Mouse (Mus musculus) MEL (cell line): ENCODE data around the gene Gpd1. TPM values are rescaled to one million over a fixed set of nuclear protein-coding genes. Genes with fewer than 3 reads are reported as not detected.

ENCODE experiments used
- DNase-seq: peaks from one replicate; pipeline ENCODE4 v3.0.0; 2011; ENCODE audit warnings: low read depth, low spot score
- H3K27ac ChIP-seq: 2 replicates; pipeline ENCODE4 v1.5.1; 2012; ENCODE audit warnings: low read depth, mild to moderate bottlenecking, control low read depth, low read length, moderate library complexity; ENCODE audit not compliant: control insufficient read depth
- H3K27me3 ChIP-seq, 2 experiments: fragments of 150-350 bp in 1 of 2; sonication (generic) in 1 of 2; 2 replicates each; pipeline ENCODE4 v1.6.1; 2012; ENCODE audit warnings: low read length in 2 of 2, mild to moderate bottlenecking in 2 of 2, improper control_type of control experiment in 1 of 2, moderate library complexity in 1 of 2; ENCODE audit not compliant: insufficient read depth in 2 of 2, control insufficient read depth in 1 of 2
- H3K36me3 ChIP-seq, 2 experiments: 2 replicates each; pipeline ENCODE4 v1.6.1; 2012 to 2014; ENCODE audit warnings: low read length in 2 of 2, improper control_type of control experiment in 1 of 2, inconsistent platforms in 1 of 2, mild to moderate bottlenecking in 1 of 2; ENCODE audit not compliant: insufficient read depth in 2 of 2, control insufficient read depth in 1 of 2
- H3K4me1 ChIP-seq, 2 experiments: fragments of 150-350 bp in 1 of 2; sonication (generic) in 1 of 2; 2 replicates each; pipeline ENCODE4 v1.6.1; 2012; ENCODE audit warnings: low read length in 2 of 2, improper control_type of control experiment in 1 of 2, mild to moderate bottlenecking in 1 of 2; ENCODE audit not compliant: insufficient read depth in 2 of 2, control insufficient read depth in 1 of 2
- H3K4me3 ChIP-seq, 2 experiments: fragments of 150-350 bp in 1 of 2; sonication (generic) in 1 of 2; 2 replicates each; pipeline ENCODE4 v1.5.1; 2012; ENCODE audit warnings: low read depth in 2 of 2, low read length in 2 of 2, mild to moderate bottlenecking in 2 of 2, moderate library complexity in 2 of 2, control low read depth in 1 of 2, improper control_type of control experiment in 1 of 2; ENCODE audit not compliant: control insufficient read depth in 1 of 2, insufficient read depth in 1 of 2
- H3K79me2 ChIP-seq: 2 replicates; pipeline ENCODE4 v1.6.1; 2012; ENCODE audit warnings: mild to moderate bottlenecking, low read length, moderate library complexity; ENCODE audit not compliant: control insufficient read depth, poor library complexity, insufficient read depth
- H3K9ac ChIP-seq: 2 replicates; pipeline ENCODE4 v1.6.1; 2012; ENCODE audit warnings: low read depth, mild to moderate bottlenecking, control low read depth, low read length, moderate library complexity; ENCODE audit not compliant: control insufficient read depth, poor library complexity, severe bottlenecking
- H3K9me3 ChIP-seq: fragments of 150-350 bp; sonication (generic); replicated peaks from 2 replicates; pipeline ENCODE4 v1.6.1; 2012; ENCODE audit warnings: mild to moderate bottlenecking, low read length, improper control_type of control experiment, moderate library complexity; ENCODE audit not compliant: insufficient read depth
- BHLHE40 ChIP-seq: IDR thresholded peaks from 2 replicates; pipeline ENCODE4 v1.6.1; 2012; ENCODE audit warnings: low read depth, mild to moderate bottlenecking, inconsistent platforms, low read length, improper control_type of control experiment, borderline replicate concordance
- CHD1 ChIP-seq: IDR thresholded peaks from 2 replicates; pipeline ENCODE4 v1.6.1; 2012; ENCODE audit warnings: low read depth, mild to moderate bottlenecking, inconsistent platforms, low read length, improper control_type of control experiment
- CHD2 ChIP-seq: IDR thresholded peaks from 2 replicates; pipeline ENCODE4 v1.6.1; 2011; ENCODE audit warnings: low read length, improper control_type of control experiment
- CTCF ChIP-seq, 3 experiments: IDR thresholded peaks in 2 of 3; conservative IDR thresholded peaks in 1 of 3; 2 replicates each; pipeline ENCODE4 v1.5.1; 2011 to 2012; ENCODE audit warnings: low read length in 3 of 3, low read depth in 2 of 3, mild to moderate bottlenecking in 2 of 3, improper control_type of control experiment in 1 of 3, inconsistent platforms in 1 of 3, mixed read lengths in 1 of 3, moderate library complexity in 1 of 3; ENCODE audit not compliant: control insufficient read depth in 1 of 3, insufficient read depth in 1 of 3, poor library complexity in 1 of 3, severe bottlenecking in 1 of 3
- E2F4 ChIP-seq: IDR thresholded peaks from 2 replicates; pipeline ENCODE4 v1.6.1; 2011; ENCODE audit warnings: low read depth, low read length, improper control_type of control experiment, borderline replicate concordance
- EP300 ChIP-seq, 2 experiments: IDR thresholded peaks; 2 replicates each; pipeline ENCODE4 v1.6.1; 2011; ENCODE audit warnings: improper control_type of control experiment in 2 of 2, low read length in 2 of 2, low read depth in 1 of 2, mild to moderate bottlenecking in 1 of 2
- ETS1 ChIP-seq: IDR thresholded peaks from 2 replicates; pipeline ENCODE4 v1.6.1; 2012; ENCODE audit warnings: low read depth, mild to moderate bottlenecking, inconsistent platforms, low read length, improper control_type of control experiment, moderate library complexity
- GATA1 ChIP-seq: IDR thresholded peaks from 2 replicates; pipeline ENCODE4 v1.6.1; 2011; ENCODE audit warnings: low read depth, low read length, improper control_type of control experiment
- HCFC1 ChIP-seq: IDR thresholded peaks from 2 replicates; pipeline ENCODE4 v1.6.1; 2012; ENCODE audit warnings: low read depth, mild to moderate bottlenecking, inconsistent platforms, low read length, improper control_type of control experiment, moderate library complexity
- JUND ChIP-seq: IDR thresholded peaks from 2 replicates; pipeline ENCODE4 v1.6.1; 2011; ENCODE audit warnings: low read depth, mild to moderate bottlenecking, improper control_type of control experiment, low read length
- MAFK ChIP-seq: IDR thresholded peaks from 2 replicates; pipeline ENCODE4 v1.6.1; 2011; ENCODE audit warnings: low read depth, mild to moderate bottlenecking, low read length, improper control_type of control experiment, borderline replicate concordance
- MAX ChIP-seq: IDR thresholded peaks from 2 replicates; pipeline ENCODE4 v1.6.1; 2011; ENCODE audit warnings: low read length, improper control_type of control experiment
- MAZ ChIP-seq: IDR thresholded peaks from 2 replicates; pipeline ENCODE4 v1.6.1; 2012; ENCODE audit warnings: low read depth, mild to moderate bottlenecking, inconsistent platforms, low read length, improper control_type of control experiment
- MEF2A ChIP-seq: IDR thresholded peaks from 2 replicates; pipeline ENCODE4 v1.6.1; 2014; ENCODE audit warnings: low read depth, mild to moderate bottlenecking, inconsistent platforms, low read length, improper control_type of control experiment; ENCODE audit not compliant: poor library complexity, insufficient replicate concordance, severe bottlenecking; ENCODE audit errors: extremely low read depth
- MYC ChIP-seq: IDR thresholded peaks from 2 replicates; pipeline ENCODE4 v1.6.1; 2011; ENCODE audit warnings: low read depth, mild to moderate bottlenecking, low read length, improper control_type of control experiment, moderate library complexity
- POLR2AphosphoS5 ChIP-seq: IDR thresholded peaks from 2 replicates; pipeline ENCODE4 v1.6.1; 2012; ENCODE audit warnings: low read depth, borderline replicate concordance, mild to moderate bottlenecking, inconsistent platforms, low read length, moderate library complexity, mixed read lengths
- RAD21 ChIP-seq: IDR thresholded peaks from 2 replicates; pipeline ENCODE4 v1.6.1; 2011; ENCODE audit warnings: mild to moderate bottlenecking, low read depth, low read length, improper control_type of control experiment
- SIN3A ChIP-seq: IDR thresholded peaks from 2 replicates; pipeline ENCODE4 v1.6.1; 2012; ENCODE audit warnings: low read length, improper control_type of control experiment, inconsistent platforms
- SMC3 ChIP-seq: IDR thresholded peaks from 2 replicates; pipeline ENCODE4 v1.6.1; 2011; ENCODE audit warnings: low read depth, low read length, improper control_type of control experiment
- TAL1 ChIP-seq: IDR thresholded peaks from 2 replicates; pipeline ENCODE4 v1.6.1; 2012; ENCODE audit warnings: mild to moderate bottlenecking, inconsistent platforms, low read length, moderate library complexity, mixed read lengths
- TBP ChIP-seq: IDR thresholded peaks from 2 replicates; pipeline ENCODE4 v1.8.0; 2011; ENCODE audit warnings: low read depth, low read length, improper control_type of control experiment
- UBTF ChIP-seq: IDR thresholded peaks from 2 replicates; pipeline ENCODE4 v1.6.1; 2012; ENCODE audit warnings: low read depth, mild to moderate bottlenecking, inconsistent platforms, low read length, improper control_type of control experiment, moderate library complexity, borderline replicate concordance; ENCODE audit not compliant: insufficient read depth
- USF1 ChIP-seq: IDR thresholded peaks from 2 replicates; pipeline ENCODE4 v1.6.1; 2014; ENCODE audit warnings: low read depth, mild to moderate bottlenecking, inconsistent platforms, low read length, improper control_type of control experiment, moderate library complexity
- USF2 ChIP-seq, 2 experiments: IDR thresholded peaks; 2 replicates each; pipeline ENCODE4 v1.6.1; 2011 to 2012; ENCODE audit warnings: improper control_type of control experiment in 2 of 2, low read length in 2 of 2, borderline replicate concordance in 1 of 2, inconsistent platforms in 1 of 2, low read depth in 1 of 2, mild to moderate bottlenecking in 1 of 2; ENCODE audit not compliant: insufficient read depth in 1 of 2
- ZMIZ1 ChIP-seq: IDR thresholded peaks from 2 replicates; pipeline ENCODE4 v1.6.1; 2012; ENCODE audit warnings: low read depth, mild to moderate bottlenecking, inconsistent platforms, low read length, improper control_type of control experiment, moderate library complexity
- ZNF384 ChIP-seq: IDR thresholded peaks from 2 replicates; pipeline ENCODE4 v1.6.1; 2012; ENCODE audit warnings: low read depth, mild to moderate bottlenecking, inconsistent platforms, low read length, improper control_type of control experiment
- polyA plus RNA-seq, 2 experiments: library from polyadenylated mRNA; stranded (reverse) in 1 of 2; unstranded in 1 of 2; fragments of >175 nt in 1 of 2; fragments of >200 nt in 1 of 2; gene quantifications; 2 replicates each; pipeline versions ENCODE4 v1.2.1 to v1.2.4; 2012; ENCODE audit warnings: low replicate concordance in 2 of 2, low read depth in 1 of 2; ENCODE audit not compliant: insufficient read length in 2 of 2, insufficient read depth in 1 of 2, missing spikeins in 1 of 2
- total RNA-seq: library from RNA; depleted of rRNA; stranded (reverse); fragments of 300-350 nt; gene quantifications from 2 replicates; pipeline ENCODE4 v1.2.3, GENCODE M21; 2012

The Gpd1 gene
- total and polyA plus RNA-seq, 3 experiments = 0.23 to 0.52 TPM; not detected in 1

- Histone ChIP-seq H3K4me3 (no peak overlapping the region), H3K27me3 (peaks cover 21 to 24% of the 10 kb centered on the region in 2 experiments), H3K27ac (no peak overlapping the region), H3K4me1 (no peaks in the 10 kb centered on the region), H3K9ac (no peak overlapping the region), H3K36me3 (no peaks in the 10 kb centered on the region), H3K9me3 (no peaks in the 10 kb centered on the region), H3K79me2 (no peaks in the 10 kb centered on the region)
- no peak for DNase-seq
- TF ChIP-seq EP300 (IDR thresholded peaks at IDR 0.05; ENCODE audit: low read depth in 1 of 2, low read length in 2 of 2) (no peak), ZNF384 (no peak), SMC3 (no peak), GATA1 (no peak), BHLHE40 (no peak), CHD2 (no peak), USF1 (no peak), E2F4 (no peak), TAL1 (no peak), TBP (no peak), UBTF (no peak), POLR2AphosphoS5 (no peak), HCFC1 (no peak)
These were observed 26.4 kb upstream of the Gpd1 start for GRCm38 (mm10) chr15:99690924-99691323.

DNA sequence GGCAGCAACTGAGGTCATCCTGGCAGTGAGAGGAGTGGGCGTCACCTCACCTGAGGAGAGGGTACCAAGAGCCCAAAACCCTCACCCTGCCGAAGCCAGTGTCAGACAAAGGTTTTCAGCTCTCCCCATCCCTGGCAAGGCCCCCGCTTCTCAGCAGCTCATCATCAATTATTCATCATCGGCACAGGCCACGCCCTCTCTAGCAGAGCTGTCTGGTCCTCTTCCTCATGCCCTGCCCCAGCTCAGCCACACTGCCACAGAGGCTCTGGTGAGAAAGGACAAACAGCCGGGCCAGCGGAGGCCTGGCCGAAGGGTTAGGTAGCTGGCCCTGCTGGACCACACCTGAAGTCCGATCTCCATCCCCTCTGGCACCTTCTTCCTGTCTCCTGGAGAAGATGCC, 25.3 kb upstream of the Gpd1 start:
- H3K79me2 ChIP-seq = no peaks in the 10 kb centered on the region
- no peak overlapping the region for H3K27ac ChIP-seq
- TF ChIP-seq CHD1 = no peak
- no peak for TF ChIP-seq ZMIZ1
- TF ChIP-seq MAFK = no peak
- TF ChIP-seq MAZ = no peak
- TF ChIP-seq RAD21 = no peak
- TF ChIP-seq JUND = no peak
- TF ChIP-seq MEF2A = no peak
- no peak for TF ChIP-seq ETS1
- TF ChIP-seq CTCF (IDR thresholded peaks at IDR 0.05 in 2 of 3, conservative IDR thresholded peaks at IDR 0.05 in 1 of 3; ENCODE audit: control insufficient read depth in 1 of 3, insufficient read depth in 1 of 3, low read depth in 2 of 3, low read length in 3 of 3, poor library complexity in 1 of 3, severe bottlenecking in 1 of 3) = no peak
- TF ChIP-seq MAX = no peak
- TF ChIP-seq BHLHE40 = no peak
- TF ChIP-seq TBP = no peak
- no peak for TF ChIP-seq MYC
- TF ChIP-seq USF1 = no peak
- TF ChIP-seq SIN3A = no peak
- TF ChIP-seq USF2 (IDR thresholded peaks at IDR 0.05; ENCODE audit: borderline replicate concordance in 1 of 2, insufficient read depth in 1 of 2, low read depth in 1 of 2, low read length in 2 of 2) = no peak
- H3K27me3 ChIP-seq = peaks cover 12 to 18% of the 10 kb centered on the region in 2 experiments
- no peak for DNase-seq
- no peak overlapping the region for H3K4me3 ChIP-seq
- H3K9ac ChIP-seq = no peak overlapping the region
- no peaks in the 10 kb centered on the region for H3K4me1 ChIP-seq
- no peaks in the 10 kb centered on the region for H3K9me3 ChIP-seq
- H3K36me3 ChIP-seq = no peaks in the 10 kb centered on the region
